Mouse (Mus musculus) ES-CJ7 (cell line): ENCODE results near the gene Vstm2l.

Experiments used
- DNase-seq: peaks from one replicate; pipeline ENCODE4 v3.0.0; 2011; ENCODE audit warnings: low read depth, low spot score

The Vstm2l gene

GRCm38 (mm10) chr2:157991026-157991425 lies 76.6 kb downstream of the Vstm2l start:
- no peak for DNase-seq

- DNase-seq, result no peak
Measured at GRCm38 (mm10) chr2:157992501-157992900, 78.0 kb downstream of the Vstm2l start.
